Mouse (Mus musculus) heart, embryonic 10.5 days (tissue): ENCODE data around the gene Sprr2h. TPM values are rescaled to one million over a fixed set of nuclear protein-coding genes. Genes with fewer than 3 reads are reported as not detected.

Experiments used
- DNase-seq: peaks from one replicate; pipeline ENCODE4 v3.0.0-alpha.2; 2017; ENCODE audit warnings: low spot score
- H3K27ac ChIP-seq: fragments of 300-500 bp; sonication (generic); 2 replicates; pipeline ENCODE4 v1.5.1; 2016; ENCODE audit warnings: mild to moderate bottlenecking
- H3K27me3 ChIP-seq: fragments of 300-500 bp; sonication (generic); 2 replicates; pipeline ENCODE4 v1.6.1; 2016; ENCODE audit warnings: mild to moderate bottlenecking; ENCODE audit not compliant: poor library complexity, insufficient read depth, severe bottlenecking
- H3K36me3 ChIP-seq: fragments of 300-500 bp; sonication (generic); 2 replicates; pipeline ENCODE4 v1.6.1; 2016; ENCODE audit warnings: mild to moderate bottlenecking, moderate library complexity
- H3K4me1 ChIP-seq: fragments of 300-500 bp; sonication (generic); 2 replicates; pipeline ENCODE4 v1.6.1; 2016; ENCODE audit warnings: mild to moderate bottlenecking
- H3K4me3 ChIP-seq: fragments of 300-500 bp; sonication (generic); 2 replicates; pipeline ENCODE4 v1.5.1; 2016; ENCODE audit warnings: mild to moderate bottlenecking, moderate library complexity
- H3K9me3 ChIP-seq: fragments of 300-500 bp; sonication (generic); 2 replicates; pipeline ENCODE4 v1.6.1; 2016; ENCODE audit warnings: mild to moderate bottlenecking, moderate library complexity
- WGBS: fragments of 180-500 bp; shearing (Covaris S2); methylation state at CpG from one replicate; pipeline ENCODE4 v1.1.7; 2016; 5-methylcytosine and 5-hydroxymethylcytosine counted together
- polyA plus RNA-seq: library from polyadenylated mRNA; unstranded; fragments of >200 nt; fragmentation: Nextera tagmentation; extraction: Ambion mirVana; gene quantifications from 2 replicates; pipeline ENCODE4 v1.2.1, GENCODE M21; 2016

Gene Sprr2h
- polyA plus RNA-seq = not detected in 2 replicates

DNA sequence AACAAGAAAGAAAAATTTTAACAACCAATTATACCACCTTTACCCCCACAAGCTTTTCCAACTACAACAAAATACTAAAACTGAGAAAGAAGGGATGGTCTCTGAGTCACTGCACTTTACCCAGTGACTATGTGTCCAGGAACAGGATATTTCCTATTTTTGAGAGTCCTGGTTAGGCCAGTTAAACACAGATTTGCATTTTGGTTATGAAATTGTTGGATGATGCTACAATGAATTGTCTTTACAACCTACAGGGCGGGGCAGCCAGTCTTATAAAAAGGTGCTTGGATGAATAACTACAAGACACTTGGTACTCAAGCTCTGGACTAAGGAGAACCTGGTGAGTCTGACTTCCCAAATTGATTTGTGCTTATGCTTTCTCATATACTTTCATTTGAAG, at the start of gene Sprr2h:
Gene Sprr2h (plus strand): TSS at position 301 of the 400 bp plus-strand sequence.
- Histone ChIP-seq H3K27ac (no peak within 1 kb of the TSS), H3K4me1 (no peaks in the 10 kb centered on the region), H3K27me3 (no peaks in the 10 kb centered on the region), H3K9me3 (no peaks in the 10 kb centered on the region), H3K36me3 (no peaks in the 10 kb centered on the region), H3K4me3 (no peak within 1 kb of the TSS)
- 83% methylated on average over 1 of the region's 1 CpGs for WGBS
- no peak for DNase-seq

DNA sequence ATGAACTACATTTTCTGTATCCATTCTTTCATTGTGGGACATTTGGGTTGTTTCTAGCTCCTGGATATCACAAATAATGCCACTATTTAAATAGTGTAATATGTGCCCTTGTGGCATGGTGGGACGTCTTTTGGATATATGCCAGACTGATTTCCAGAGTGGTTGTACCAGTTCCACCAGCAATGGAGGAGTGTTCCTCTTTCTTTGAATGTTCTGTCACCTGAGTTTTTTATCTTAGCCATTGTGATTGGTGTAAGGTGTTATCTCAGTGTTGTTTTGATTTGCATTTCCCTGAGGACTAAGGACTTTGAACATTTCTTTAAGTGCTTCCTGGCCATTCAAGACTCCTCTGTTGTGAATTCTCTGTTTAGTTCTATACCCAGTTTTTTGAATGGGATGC, 49.2 kb upstream of the Sprr2h start:
- Histone ChIP-seq H3K4me1 (no peaks in the 10 kb centered on the region), H3K27ac (no peak overlapping the region), H3K4me3 (no peak overlapping the region), H3K27me3 (no peaks in the 10 kb centered on the region), H3K36me3 (no peaks in the 10 kb centered on the region), H3K9me3 (no peaks in the 10 kb centered on the region)
- WGBS = 82% methylated on average over 1 of the region's 1 CpGs
- no peak for DNase-seq

DNA sequence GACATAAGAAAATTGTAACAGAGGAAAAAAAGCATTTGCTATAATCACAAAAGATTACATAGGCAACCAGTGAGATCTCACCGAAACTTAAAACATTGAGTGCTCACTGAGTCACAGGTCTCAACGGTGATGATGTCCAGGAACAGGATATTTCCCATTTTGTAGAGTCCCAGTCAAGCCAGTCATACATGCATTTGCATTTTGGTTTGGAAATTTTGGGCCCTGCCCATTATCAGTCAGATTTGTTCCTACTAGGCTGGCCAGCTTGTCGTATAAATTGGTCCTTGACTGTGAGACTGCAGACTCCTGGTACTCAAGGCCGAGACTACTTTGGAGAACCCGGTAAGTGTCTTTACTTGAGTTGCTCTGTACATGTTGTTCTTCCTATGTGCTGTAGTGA, 46.6 kb upstream of the Sprr2h start, which contains the start of gene Sprr2d:
Gene Sprr2d (plus strand): TSS at position 301 of the 400 bp plus-strand sequence.
- 85% methylated on average over 5 of the region's 5 CpGs for WGBS
- H3K36me3 ChIP-seq = no peaks in the 10 kb centered on the region
- no peaks in the 10 kb centered on the region for H3K4me1 ChIP-seq
- no peak for DNase-seq
- no peak within 1 kb of the TSS for H3K4me3 ChIP-seq
- H3K27me3 ChIP-seq = no peaks in the 10 kb centered on the region
- H3K9me3 ChIP-seq = no peaks in the 10 kb centered on the region
- no peak within 1 kb of the TSS for H3K27ac ChIP-seq

DNA sequence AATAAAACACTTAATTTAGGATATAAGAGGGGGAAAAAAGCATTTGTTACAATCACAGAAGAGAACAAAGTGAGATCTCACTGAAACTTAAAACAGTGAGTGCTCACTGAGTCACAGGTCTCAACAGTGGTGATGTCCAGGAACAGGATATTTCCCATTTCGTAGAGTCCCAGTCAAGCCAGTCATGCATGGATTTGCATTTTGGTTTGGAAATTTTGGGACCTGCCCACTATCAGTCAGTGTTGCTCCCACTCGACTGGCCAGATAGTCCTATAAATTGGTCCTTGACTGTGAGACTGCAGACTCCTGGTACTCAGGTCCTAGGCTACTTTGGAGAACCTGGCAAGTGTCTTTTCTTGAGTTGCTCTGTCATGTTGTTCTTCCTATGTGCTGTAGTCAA, 33.6 kb upstream of the Sprr2h start, which contains the start of gene Sprr2e:
Gene Sprr2e (plus strand): TSS at position 301 of the 400 bp plus-strand sequence.
- H3K9me3 ChIP-seq = no peaks in the 10 kb centered on the region
- H3K27ac ChIP-seq = no peak within 1 kb of the TSS
- no peaks in the 10 kb centered on the region for H3K36me3 ChIP-seq
- 78% methylated on average over 2 of the region's 2 CpGs for WGBS
- no peak for DNase-seq
- H3K4me3 ChIP-seq = no peak within 1 kb of the TSS
- H3K4me1 ChIP-seq = no peaks in the 10 kb centered on the region
- no peaks in the 10 kb centered on the region for H3K27me3 ChIP-seq

DNA sequence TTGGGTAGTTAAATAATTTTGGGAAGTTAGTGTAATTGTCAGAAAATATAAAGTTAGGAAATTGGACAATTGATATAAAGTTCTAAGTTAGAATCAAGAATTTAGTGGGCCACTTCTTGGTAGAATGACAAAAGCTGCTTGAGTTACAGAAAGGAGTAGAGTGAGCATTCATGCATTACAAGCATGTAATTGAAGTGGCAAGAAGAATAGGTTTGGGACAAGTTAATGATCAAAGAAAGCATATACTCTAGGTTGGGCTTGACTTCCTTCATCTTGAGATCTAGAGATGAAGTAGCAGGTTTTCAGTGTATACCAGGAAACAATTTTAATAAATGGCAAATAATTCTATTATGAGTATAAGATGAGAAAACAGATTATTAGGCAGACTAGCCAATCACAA, 23.9 kb upstream of the Sprr2h start:
- Histone ChIP-seq H3K36me3 (no peaks in the 10 kb centered on the region), H3K4me3 (no peak overlapping the region), H3K27me3 (no peaks in the 10 kb centered on the region), H3K4me1 (no peaks in the 10 kb centered on the region), H3K9me3 (no peaks in the 10 kb centered on the region), H3K27ac (no peak overlapping the region)
- DNase-seq = no peak

DNA sequence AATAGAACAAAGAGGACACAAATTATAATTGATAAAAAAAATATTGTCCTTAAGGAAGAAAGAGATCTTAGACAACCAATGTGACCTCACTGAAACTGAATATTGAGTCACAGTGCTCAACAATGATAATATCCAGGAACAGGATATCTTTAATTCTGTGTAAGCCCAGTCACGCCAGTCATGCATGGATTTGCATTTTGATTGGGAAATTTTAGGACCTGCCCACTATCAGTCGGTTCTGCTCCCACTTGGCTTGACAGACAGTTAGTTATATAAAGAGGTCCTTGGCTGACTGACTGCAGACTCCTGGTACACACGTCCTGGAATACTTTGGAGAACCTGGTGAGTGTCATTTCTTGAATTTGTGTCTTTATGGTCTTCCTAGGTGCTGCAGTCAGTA, 20.6 kb upstream of the Sprr2h start, which contains the start of gene Sprr2f:
Gene Sprr2f (plus strand): TSS at position 301 of the 400 bp plus-strand sequence.
- Histone ChIP-seq H3K36me3 (no peaks in the 10 kb centered on the region), H3K9me3 (no peaks in the 10 kb centered on the region), H3K4me1 (no peaks in the 10 kb centered on the region), H3K27ac (no peak within 1 kb of the TSS), H3K27me3 (no peaks in the 10 kb centered on the region), H3K4me3 (no peak within 1 kb of the TSS)
- no peak for DNase-seq
- 68% methylated on average over 3 of the region's 3 CpGs for WGBS

DNA sequence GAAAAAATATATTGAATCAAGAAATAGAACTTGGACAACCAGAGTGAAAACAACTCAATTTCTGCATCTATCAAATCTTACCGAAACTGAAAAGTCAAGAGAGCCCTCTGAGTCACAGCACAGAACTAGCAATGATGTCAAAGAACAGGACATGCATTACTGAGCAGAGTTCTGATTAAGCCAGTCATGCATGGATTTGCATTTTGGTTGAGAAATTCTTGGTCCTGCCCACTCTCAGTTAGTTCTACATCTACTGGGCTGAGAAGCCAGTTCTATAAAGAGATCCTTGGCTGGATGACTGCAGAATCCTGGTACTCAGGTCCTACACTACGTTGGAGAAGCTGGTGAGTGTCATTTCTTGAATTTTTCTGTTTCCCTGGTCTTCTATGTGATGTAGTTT, 11.9 kb upstream of the Sprr2h start:
- Histone ChIP-seq H3K9me3 (no peaks in the 10 kb centered on the region), H3K27ac (no peak overlapping the region), H3K27me3 (no peaks in the 10 kb centered on the region), H3K4me1 (no peaks in the 10 kb centered on the region), H3K4me3 (no peak overlapping the region), H3K36me3 (no peaks in the 10 kb centered on the region)
- no peak for DNase-seq
- 77% methylated on average over 2 of the region's 2 CpGs for WGBS

DNA sequence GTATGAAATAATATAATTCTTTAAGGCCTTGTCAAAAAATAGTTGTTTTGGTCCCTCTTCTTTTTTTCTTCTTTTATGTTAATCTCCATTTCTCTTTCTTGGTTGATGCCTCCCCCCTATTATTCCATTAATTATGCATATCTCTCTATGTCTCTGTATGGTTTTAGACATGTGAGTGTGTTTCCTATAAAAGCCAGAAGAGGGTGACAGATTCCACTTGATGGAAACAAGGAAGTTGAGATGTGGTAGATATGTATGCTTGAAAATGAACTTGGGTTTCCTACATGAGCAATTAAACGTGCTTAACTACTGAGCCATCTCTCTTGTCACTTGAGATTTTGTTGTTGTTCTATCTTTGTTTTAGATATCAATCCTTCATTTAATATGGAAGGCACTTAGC, 8.8 kb downstream of the Sprr2h start:
- Histone ChIP-seq H3K4me1 (no peaks in the 10 kb centered on the region), H3K4me3 (no peak overlapping the region), H3K36me3 (no peaks in the 10 kb centered on the region), H3K27ac (no peak overlapping the region), H3K9me3 (no peaks in the 10 kb centered on the region), H3K27me3 (no peaks in the 10 kb centered on the region)
- WGBS = 37% methylated on average over 1 of the region's 1 CpGs
- no peak for DNase-seq

DNA sequence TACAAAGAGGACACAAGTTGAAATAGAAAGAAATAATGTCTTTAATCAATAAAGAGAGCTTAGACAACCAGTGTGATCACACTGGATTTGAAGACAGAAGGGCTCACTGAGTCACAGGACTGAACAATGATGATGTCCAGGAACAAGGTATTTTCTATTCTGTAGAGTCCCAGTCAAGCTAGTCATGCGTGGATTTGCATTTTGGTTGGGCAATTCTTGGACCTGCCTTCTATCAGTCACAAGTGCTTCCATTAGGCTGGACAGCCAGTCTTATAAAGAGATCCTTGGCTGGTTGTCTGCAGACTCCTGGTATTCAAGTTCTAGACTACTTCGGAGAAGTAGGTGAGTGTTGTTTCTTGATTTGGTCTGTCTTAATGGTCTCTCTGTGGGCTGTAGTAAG, 22.2 kb downstream of the Sprr2h start, which contains the start of gene Sprr2i:
Gene Sprr2i (plus strand): TSS at position 301 of the 400 bp plus-strand sequence.
- Histone ChIP-seq H3K4me1 (no peaks in the 10 kb centered on the region), H3K9me3 (no peaks in the 10 kb centered on the region), H3K36me3 (no peaks in the 10 kb centered on the region), H3K27ac (no peak within 1 kb of the TSS), H3K4me3 (no peak within 1 kb of the TSS), H3K27me3 (no peaks in the 10 kb centered on the region)
- DNase-seq = no peak
- 91% methylated on average over 2 of the region's 2 CpGs for WGBS

DNA sequence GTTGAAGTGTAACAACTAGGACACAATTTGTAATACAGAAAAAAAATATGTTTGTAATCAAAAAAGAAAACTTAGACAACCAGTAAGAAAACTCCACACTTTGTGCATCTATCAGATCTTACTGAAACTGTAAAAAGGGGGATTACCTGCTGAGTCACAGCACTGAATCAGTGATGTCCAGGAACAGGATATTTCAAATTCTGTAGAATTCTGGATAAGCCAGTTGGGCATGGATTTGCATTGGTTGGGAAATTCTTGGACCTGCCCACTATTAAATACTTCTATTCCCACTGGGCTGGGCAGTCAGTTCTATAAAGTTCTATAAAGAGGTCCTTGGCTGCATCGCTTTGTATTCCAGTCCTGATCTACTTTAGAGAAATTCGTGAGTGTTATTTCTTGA, 32.3 kb downstream of the Sprr2h start, which contains the start of gene Sprr2j-ps:
Gene Sprr2j-ps (plus strand): TSS at position 301 of the 400 bp plus-strand sequence.
- 84% methylated on average over 2 of the region's 2 CpGs for WGBS
- DNase-seq = no peak

DNA sequence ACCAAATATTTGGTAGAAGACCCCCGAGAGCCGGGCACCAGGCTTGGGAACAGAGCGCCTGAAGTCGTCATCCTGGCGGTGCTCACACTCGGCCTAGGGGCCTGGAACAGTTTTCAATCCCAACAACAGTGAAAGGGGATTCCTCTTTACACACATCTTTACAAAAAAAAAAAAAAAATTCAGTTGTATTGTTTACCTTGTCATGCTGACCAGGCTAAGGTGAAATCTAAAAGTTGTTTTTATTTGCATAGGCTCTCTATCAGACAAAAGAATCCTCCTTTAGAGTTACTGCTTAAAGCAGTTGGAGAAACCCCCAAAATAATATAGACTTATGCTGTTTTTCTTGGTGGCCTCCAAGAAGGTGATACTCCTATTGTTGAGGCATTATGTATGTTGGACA, 43.8 kb downstream of the Sprr2h start, which contains the start of gene Gm9774:
Gene Gm9774 (minus strand): TSS at position 101 of the 400 bp plus-strand sequence.
- Histone ChIP-seq H3K27me3 (no peaks in the 10 kb centered on the region), H3K36me3 (no peaks in the 10 kb centered on the region), H3K27ac (no peak within 1 kb of the TSS), H3K4me3 (no peak within 1 kb of the TSS), H3K9me3 (no peaks in the 10 kb centered on the region), H3K4me1 (no peaks in the 10 kb centered on the region)
- 90% methylated on average over 6 of the region's 6 CpGs for WGBS
- DNase-seq = no peak

More for the DNA sequence above, 32.3 kb downstream of the Sprr2h start, which contains the start of gene Sprr2j-ps:
- Histone ChIP-seq H3K27ac (no peak within 1 kb of the TSS), H3K27me3 (no peaks in the 10 kb centered on the region), H3K4me3 (no peak within 1 kb of the TSS), H3K36me3 (no peaks in the 10 kb centered on the region), H3K9me3 (no peaks in the 10 kb centered on the region), H3K4me1 (no peaks in the 10 kb centered on the region)

DNA sequence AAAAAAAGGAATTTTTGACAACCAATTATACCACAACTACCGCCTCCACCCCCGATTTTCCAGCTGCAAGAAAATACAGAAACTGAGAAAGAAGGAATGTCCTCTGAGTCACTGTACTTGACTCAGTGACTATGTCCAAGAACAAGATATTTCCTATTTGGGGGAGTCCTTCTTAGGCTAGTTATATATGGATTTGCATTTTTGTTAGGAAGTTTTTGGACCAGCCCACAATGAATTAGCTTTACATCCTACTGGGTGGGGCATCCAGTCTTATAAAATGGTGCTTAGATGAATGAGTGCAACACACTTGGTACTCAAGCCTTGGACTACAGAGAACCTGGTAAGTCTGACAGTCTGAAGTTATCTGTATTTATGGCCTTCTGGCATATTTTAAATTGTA, 46.8 kb downstream of the Sprr2h start, which contains the start of gene Sprr2k:
Gene Sprr2k (plus strand): TSS at position 301 of the 400 bp plus-strand sequence.
- no peak within 1 kb of the TSS for H3K4me3 ChIP-seq
- 88% methylated on average over 2 of the region's 2 CpGs for WGBS
- H3K9me3 ChIP-seq = no peaks in the 10 kb centered on the region
- no peaks in the 10 kb centered on the region for H3K27me3 ChIP-seq
- DNase-seq = no peak
- H3K36me3 ChIP-seq = no peaks in the 10 kb centered on the region
- H3K27ac ChIP-seq = no peak within 1 kb of the TSS
- H3K4me1 ChIP-seq = no peaks in the 10 kb centered on the region
